Mouse (Mus musculus): Measurements from ENCODE around the gene Zfp770. TPM values are rescaled to one million over a fixed set of nuclear protein-coding genes. Genes with fewer than 3 reads are reported as not detected.

Zfp770 gene
- 21.3 TPM for polyA plus RNA-seq (2014; fragmentation: Illumina TruSeq; extraction: RNeasy Lipid Tissue Mini Kit (QIAGEN cat#74804); ENCODE audit: low read depth, low replicate concordance)

DNA sequence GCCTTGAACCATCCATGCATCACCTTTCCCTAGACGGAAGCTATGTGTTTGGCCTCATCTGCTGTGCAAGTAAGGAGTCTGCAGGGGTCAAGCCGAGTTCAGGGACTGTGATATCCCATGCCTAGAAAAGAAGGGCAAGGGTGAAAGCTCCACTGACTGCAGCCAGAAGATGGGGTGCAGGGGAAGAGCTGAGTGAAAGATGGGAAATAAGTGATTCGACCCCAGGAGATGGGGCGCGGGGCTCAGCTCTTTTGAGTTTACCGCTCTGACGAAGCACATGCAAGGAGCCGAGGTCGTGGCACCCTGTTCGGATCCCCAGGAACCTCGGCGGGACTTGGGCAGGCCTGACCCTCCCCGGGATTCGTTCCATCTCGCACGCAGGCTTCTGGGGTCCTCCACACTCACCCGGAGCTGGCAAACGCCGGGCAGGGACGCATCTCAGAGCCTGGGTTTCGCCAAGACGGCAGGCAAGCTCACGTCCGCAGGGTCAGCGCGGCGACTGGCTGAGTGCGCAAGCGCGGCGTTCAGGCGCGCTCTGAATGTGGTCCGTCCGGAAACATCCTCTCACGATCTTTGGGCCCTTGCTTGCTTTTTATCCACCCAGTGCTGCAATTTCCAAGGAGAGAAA is at the start of gene Zfp770:
Gene Zfp770 (minus strand): TSS at position 538 of the 628 bp plus-strand sequence.

DNA sequence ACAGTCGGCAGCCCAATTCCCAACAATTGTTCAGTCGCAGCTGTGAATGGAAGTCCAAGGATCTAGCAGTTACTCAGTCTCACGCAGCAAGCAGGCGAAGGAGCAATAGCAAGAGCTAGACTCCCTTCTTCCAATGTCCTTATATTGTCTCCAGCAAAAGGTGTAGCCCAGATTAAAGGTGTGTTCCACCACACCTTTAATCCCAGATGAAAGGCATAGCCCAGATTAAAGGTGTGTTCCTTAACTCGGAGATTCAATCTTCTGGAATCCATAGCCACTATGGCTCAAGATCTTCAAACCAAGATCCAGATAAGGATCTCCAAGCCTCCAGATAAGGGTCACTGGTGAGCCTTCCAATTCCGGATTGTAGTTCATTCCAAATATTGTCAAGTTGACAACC is 14.3 kb downstream of the Zfp770 start, which contains the start of gene Aqr:
Gene Aqr (minus strand): TSS at position 101 of the 400 bp plus-strand sequence.

Other genes with a start within 250 kb of the Zfp770 start
- gene Gjd2, start 187.8 kb downstream of the Zfp770 start, polyA plus RNA-seq (2014; fragmentation: Illumina TruSeq; extraction: RNeasy Lipid Tissue Mini Kit (QIAGEN cat#74804); ENCODE audit: low read depth, low replicate concordance) = not detected
- not detected for gene Actc1, start 147.9 kb downstream of the Zfp770 start, polyA plus RNA-seq (2014; fragmentation: Illumina TruSeq; extraction: RNeasy Lipid Tissue Mini Kit (QIAGEN cat#74804); ENCODE audit: low read depth, low replicate concordance)
- gene Aqr, start 14.4 kb downstream of the Zfp770 start, polyA plus RNA-seq (2014; fragmentation: Illumina TruSeq; extraction: RNeasy Lipid Tissue Mini Kit (QIAGEN cat#74804); ENCODE audit: low read depth, low replicate concordance) = 35.2 TPM